Mouse (Mus musculus): ENCODE measurements around the gene Gm11237. TPM values are rescaled to one million over a fixed set of nuclear protein-coding genes. Genes with fewer than 3 reads are reported as not detected.
"Not testable (repeated sequence)": the region's sequence is repeated elsewhere in the genome, so short reads cannot be mapped to it uniquely, and the experiment has no call there.

Gm11237 gene
- not detected in 2 replicates for polyA plus RNA-seq (2012)

- H3K4me3 ChIP-seq (replicated peaks); H3K4me1 ChIP-seq (ENCODE audit: control insufficient read depth); H3K9me3 ChIP-seq (ENCODE audit: control insufficient read depth, low read length); H3K36me3 ChIP-seq (ENCODE audit: control insufficient read depth); H3K27me3 ChIP-seq (ENCODE audit: control insufficient read depth): not testable (repeated sequence)
These were observed at the start of gene Gm11237 for GRCm38 (mm10) chr4:73622684-73623083. Gene Gm11237 (plus strand): TSS chr4:73622984.

- Histone ChIP-seq H3K27me3 (ENCODE audit: control insufficient read depth) (no peaks in the 10 kb centered on the region), H3K4me1 (ENCODE audit: control insufficient read depth) (no peaks in the 10 kb centered on the region), H3K36me3 (ENCODE audit: control insufficient read depth) (no peaks in the 10 kb centered on the region), H3K9me3 (ENCODE audit: control insufficient read depth, low read length) (no peaks in the 10 kb centered on the region; the same call in 1 of the 2 replicates), H3K4me3 (replicated peaks) (no peak overlapping the region)
- TF ChIP-seq TAL1 (IDR thresholded peaks at IDR 0.05; ENCODE audit: low read length) (no peak), GATA1 (IDR thresholded peaks at IDR 0.05; ENCODE audit: low read length) (no peak)
These were observed 23.5 kb upstream of the Gm11237 start for GRCm38 (mm10) chr4:73599248-73599647.

- not testable (repeated sequence) for H3K27me3 ChIP-seq (ENCODE audit: control insufficient read depth); H3K9me3 ChIP-seq (ENCODE audit: control insufficient read depth, low read length); H3K4me3 ChIP-seq (replicated peaks); H3K36me3 ChIP-seq (ENCODE audit: control insufficient read depth); H3K4me1 ChIP-seq (ENCODE audit: control insufficient read depth)
These were observed 15.2 kb upstream of the Gm11237 start, which contains the start of gene Gm11238 for GRCm38 (mm10) chr4:73607581-73607980. Gene Gm11238 (plus strand): TSS chr4:73607881.

- H3K4me3 ChIP-seq (replicated peaks); H3K9me3 ChIP-seq (ENCODE audit: control insufficient read depth, low read length); H3K4me1 ChIP-seq (ENCODE audit: control insufficient read depth); H3K27me3 ChIP-seq (ENCODE audit: control insufficient read depth); H3K36me3 ChIP-seq (ENCODE audit: control insufficient read depth): not testable (repeated sequence)
These were observed 15.0 kb downstream of the Gm11237 start, which contains the start of gene Gm11236 for GRCm38 (mm10) chr4:73637821-73638220. Gene Gm11236 (plus strand): TSS chr4:73638121.

- H3K9me3 ChIP-seq (ENCODE audit: control insufficient read depth, low read length); H3K4me3 ChIP-seq (replicated peaks); H3K27me3 ChIP-seq (ENCODE audit: control insufficient read depth); H3K36me3 ChIP-seq (ENCODE audit: control insufficient read depth); H3K4me1 ChIP-seq (ENCODE audit: control insufficient read depth): not testable (repeated sequence)
These were observed 39.1 kb downstream of the Gm11237 start for GRCm38 (mm10) chr4:73661864-73662263.

GRCm38 (mm10) chr4:73668054-73668453 lies 45.3 kb downstream of the Gm11237 start, which contains the start of gene Gm11239:
Gene Gm11239 (plus strand): TSS chr4:73668354.
- not testable (repeated sequence) for H3K27me3 ChIP-seq (ENCODE audit: control insufficient read depth); H3K4me1 ChIP-seq (ENCODE audit: control insufficient read depth); H3K9me3 ChIP-seq (ENCODE audit: control insufficient read depth, low read length); H3K36me3 ChIP-seq (ENCODE audit: control insufficient read depth); H3K4me3 ChIP-seq (replicated peaks)

Other genes with a start within 250 kb of the Gm11237 start
- not detected in 2 replicates for gene Gm11487, start 217.9 kb upstream of the Gm11237 start, polyA plus RNA-seq (2012)
- gene Gm11238, start 15.1 kb upstream of the Gm11237 start, polyA plus RNA-seq (2012) = not detected in 2 replicates
- not detected in 2 replicates for gene Gm11236, start 15.1 kb downstream of the Gm11237 start, polyA plus RNA-seq (2012)
- gene Gm11239, start 45.4 kb downstream of the Gm11237 start, polyA plus RNA-seq (2012) = not detected in 2 replicates
- not detected in 2 replicates for gene Gm428, start 60.5 kb downstream of the Gm11237 start, polyA plus RNA-seq (2012)
- not detected in 2 replicates for gene Rasef, start 168.0 kb downstream of the Gm11237 start, polyA plus RNA-seq (2012)

Data from erythroblast, embryonic 14.5 days (primary cell).